Mouse (Mus musculus) MEL (cell line): ENCODE results near the gene Kcnh3. TPM values are rescaled to one million over a fixed set of nuclear protein-coding genes. Genes with fewer than 3 reads are reported as not detected.
A peak's percentile ranks its signal among the peaks of the same experiment; 100 is the strongest.

Source experiments
- DNase-seq: peaks from one replicate; pipeline ENCODE4 v3.0.0; 2011; ENCODE audit warnings: low read depth, low spot score
- H3K27ac ChIP-seq: 2 replicates; pipeline ENCODE4 v1.5.1; 2012; ENCODE audit warnings: low read depth, mild to moderate bottlenecking, control low read depth, low read length, moderate library complexity; ENCODE audit not compliant: control insufficient read depth
- H3K27me3 ChIP-seq, 2 experiments: fragments of 150-350 bp in 1 of 2; sonication (generic) in 1 of 2; 2 replicates each; pipeline ENCODE4 v1.6.1; 2012; ENCODE audit warnings: low read length in 2 of 2, mild to moderate bottlenecking in 2 of 2, improper control_type of control experiment in 1 of 2, moderate library complexity in 1 of 2; ENCODE audit not compliant: insufficient read depth in 2 of 2, control insufficient read depth in 1 of 2
- H3K36me3 ChIP-seq, 2 experiments: 2 replicates each; pipeline ENCODE4 v1.6.1; 2012 to 2014; ENCODE audit warnings: low read length in 2 of 2, improper control_type of control experiment in 1 of 2, inconsistent platforms in 1 of 2, mild to moderate bottlenecking in 1 of 2; ENCODE audit not compliant: insufficient read depth in 2 of 2, control insufficient read depth in 1 of 2
- H3K4me1 ChIP-seq, 2 experiments: fragments of 150-350 bp in 1 of 2; sonication (generic) in 1 of 2; 2 replicates each; pipeline ENCODE4 v1.6.1; 2012; ENCODE audit warnings: low read length in 2 of 2, improper control_type of control experiment in 1 of 2, mild to moderate bottlenecking in 1 of 2; ENCODE audit not compliant: insufficient read depth in 2 of 2, control insufficient read depth in 1 of 2
- H3K4me3 ChIP-seq, 2 experiments: fragments of 150-350 bp in 1 of 2; sonication (generic) in 1 of 2; 2 replicates each; pipeline ENCODE4 v1.5.1; 2012; ENCODE audit warnings: low read depth in 2 of 2, low read length in 2 of 2, mild to moderate bottlenecking in 2 of 2, moderate library complexity in 2 of 2, control low read depth in 1 of 2, improper control_type of control experiment in 1 of 2; ENCODE audit not compliant: control insufficient read depth in 1 of 2, insufficient read depth in 1 of 2
- H3K79me2 ChIP-seq: 2 replicates; pipeline ENCODE4 v1.6.1; 2012; ENCODE audit warnings: mild to moderate bottlenecking, low read length, moderate library complexity; ENCODE audit not compliant: control insufficient read depth, poor library complexity, insufficient read depth
- H3K9ac ChIP-seq: 2 replicates; pipeline ENCODE4 v1.6.1; 2012; ENCODE audit warnings: low read depth, mild to moderate bottlenecking, control low read depth, low read length, moderate library complexity; ENCODE audit not compliant: control insufficient read depth, poor library complexity, severe bottlenecking
- H3K9me3 ChIP-seq: fragments of 150-350 bp; sonication (generic); replicated peaks from 2 replicates; pipeline ENCODE4 v1.6.1; 2012; ENCODE audit warnings: mild to moderate bottlenecking, low read length, improper control_type of control experiment, moderate library complexity; ENCODE audit not compliant: insufficient read depth
- BHLHE40 ChIP-seq: IDR thresholded peaks from 2 replicates; pipeline ENCODE4 v1.6.1; 2012; ENCODE audit warnings: low read depth, mild to moderate bottlenecking, inconsistent platforms, low read length, improper control_type of control experiment, borderline replicate concordance
- CTCF ChIP-seq, 3 experiments: IDR thresholded peaks in 2 of 3; conservative IDR thresholded peaks in 1 of 3; 2 replicates each; pipeline ENCODE4 v1.5.1; 2011 to 2012; ENCODE audit warnings: low read length in 3 of 3, low read depth in 2 of 3, mild to moderate bottlenecking in 2 of 3, improper control_type of control experiment in 1 of 3, inconsistent platforms in 1 of 3, mixed read lengths in 1 of 3, moderate library complexity in 1 of 3; ENCODE audit not compliant: control insufficient read depth in 1 of 3, insufficient read depth in 1 of 3, poor library complexity in 1 of 3, severe bottlenecking in 1 of 3
- ELF1 ChIP-seq: IDR thresholded peaks from 2 replicates; pipeline ENCODE4 v1.6.1; 2014; ENCODE audit warnings: low read depth, mild to moderate bottlenecking, inconsistent platforms, low read length, improper control_type of control experiment, moderate library complexity
- EP300 ChIP-seq, 2 experiments: IDR thresholded peaks; 2 replicates each; pipeline ENCODE4 v1.6.1; 2011; ENCODE audit warnings: improper control_type of control experiment in 2 of 2, low read length in 2 of 2, low read depth in 1 of 2, mild to moderate bottlenecking in 1 of 2
- ETS1 ChIP-seq: IDR thresholded peaks from 2 replicates; pipeline ENCODE4 v1.6.1; 2012; ENCODE audit warnings: low read depth, mild to moderate bottlenecking, inconsistent platforms, low read length, improper control_type of control experiment, moderate library complexity
- GABPA ChIP-seq: IDR thresholded peaks from 2 replicates; pipeline ENCODE4 v1.6.1; 2012; ENCODE audit warnings: low read depth, mild to moderate bottlenecking, inconsistent platforms, low read length, improper control_type of control experiment, moderate library complexity
- GATA1 ChIP-seq: IDR thresholded peaks from 2 replicates; pipeline ENCODE4 v1.6.1; 2011; ENCODE audit warnings: low read depth, low read length, improper control_type of control experiment
- HCFC1 ChIP-seq: IDR thresholded peaks from 2 replicates; pipeline ENCODE4 v1.6.1; 2012; ENCODE audit warnings: low read depth, mild to moderate bottlenecking, inconsistent platforms, low read length, improper control_type of control experiment, moderate library complexity
- JUND ChIP-seq: IDR thresholded peaks from 2 replicates; pipeline ENCODE4 v1.6.1; 2011; ENCODE audit warnings: low read depth, mild to moderate bottlenecking, improper control_type of control experiment, low read length
- KAT2A ChIP-seq: conservative IDR thresholded peaks from 2 replicates; pipeline ENCODE4 v1.6.1; 2012; ENCODE audit warnings: low read depth, low read length, improper control_type of control experiment, inconsistent platforms
- MAFK ChIP-seq: IDR thresholded peaks from 2 replicates; pipeline ENCODE4 v1.6.1; 2011; ENCODE audit warnings: low read depth, mild to moderate bottlenecking, low read length, improper control_type of control experiment, borderline replicate concordance
- MAZ ChIP-seq: IDR thresholded peaks from 2 replicates; pipeline ENCODE4 v1.6.1; 2012; ENCODE audit warnings: low read depth, mild to moderate bottlenecking, inconsistent platforms, low read length, improper control_type of control experiment
- MEF2A ChIP-seq: IDR thresholded peaks from 2 replicates; pipeline ENCODE4 v1.6.1; 2014; ENCODE audit warnings: low read depth, mild to moderate bottlenecking, inconsistent platforms, low read length, improper control_type of control experiment; ENCODE audit not compliant: poor library complexity, insufficient replicate concordance, severe bottlenecking; ENCODE audit errors: extremely low read depth
- MXI1 ChIP-seq: IDR thresholded peaks from 2 replicates; pipeline ENCODE4 v1.6.1; 2011; ENCODE audit warnings: mild to moderate bottlenecking, low read depth, low read length, improper control_type of control experiment
- NRF1 ChIP-seq: IDR thresholded peaks from 2 replicates; pipeline ENCODE4 v1.6.1; 2014; ENCODE audit warnings: low read depth, mild to moderate bottlenecking, inconsistent platforms, low read length, improper control_type of control experiment, moderate library complexity; ENCODE audit not compliant: poor library complexity, insufficient read depth, severe bottlenecking
- POLR2A ChIP-seq, 2 experiments: IDR thresholded peaks; 2 replicates each; pipeline ENCODE4 v1.6.1; 2011 to 2012; ENCODE audit warnings: low read length in 2 of 2, mild to moderate bottlenecking in 2 of 2, control low read depth in 1 of 2, improper control_type of control experiment in 1 of 2, low read depth in 1 of 2, moderate library complexity in 1 of 2; ENCODE audit not compliant: control insufficient read depth in 1 of 2, insufficient read depth in 1 of 2, poor library complexity in 1 of 2
- RAD21 ChIP-seq: IDR thresholded peaks from 2 replicates; pipeline ENCODE4 v1.6.1; 2011; ENCODE audit warnings: mild to moderate bottlenecking, low read depth, low read length, improper control_type of control experiment
- SIN3A ChIP-seq: IDR thresholded peaks from 2 replicates; pipeline ENCODE4 v1.6.1; 2012; ENCODE audit warnings: low read length, improper control_type of control experiment, inconsistent platforms
- SMC3 ChIP-seq: IDR thresholded peaks from 2 replicates; pipeline ENCODE4 v1.6.1; 2011; ENCODE audit warnings: low read depth, low read length, improper control_type of control experiment
- TBP ChIP-seq: IDR thresholded peaks from 2 replicates; pipeline ENCODE4 v1.8.0; 2011; ENCODE audit warnings: low read depth, low read length, improper control_type of control experiment
- TCF12 ChIP-seq: IDR thresholded peaks from 2 replicates; pipeline ENCODE4 v1.6.1; 2014; ENCODE audit warnings: low read depth, mild to moderate bottlenecking, inconsistent platforms, low read length, improper control_type of control experiment, moderate library complexity
- UBTF ChIP-seq: IDR thresholded peaks from 2 replicates; pipeline ENCODE4 v1.6.1; 2012; ENCODE audit warnings: low read depth, mild to moderate bottlenecking, inconsistent platforms, low read length, improper control_type of control experiment, moderate library complexity, borderline replicate concordance; ENCODE audit not compliant: insufficient read depth
- ZC3H11A ChIP-seq: IDR thresholded peaks from 2 replicates; pipeline ENCODE4 v1.6.1; 2012; ENCODE audit warnings: low read depth, mild to moderate bottlenecking, inconsistent platforms, low read length, improper control_type of control experiment
- ZMIZ1 ChIP-seq: IDR thresholded peaks from 2 replicates; pipeline ENCODE4 v1.6.1; 2012; ENCODE audit warnings: low read depth, mild to moderate bottlenecking, inconsistent platforms, low read length, improper control_type of control experiment, moderate library complexity
- ZNF384 ChIP-seq: IDR thresholded peaks from 2 replicates; pipeline ENCODE4 v1.6.1; 2012; ENCODE audit warnings: low read depth, mild to moderate bottlenecking, inconsistent platforms, low read length, improper control_type of control experiment
- polyA plus RNA-seq, 2 experiments: library from polyadenylated mRNA; stranded (reverse) in 1 of 2; unstranded in 1 of 2; fragments of >175 nt in 1 of 2; fragments of >200 nt in 1 of 2; gene quantifications; 2 replicates each; pipeline versions ENCODE4 v1.2.1 to v1.2.4; 2012; ENCODE audit warnings: low replicate concordance in 2 of 2, low read depth in 1 of 2; ENCODE audit not compliant: insufficient read length in 2 of 2, insufficient read depth in 1 of 2, missing spikeins in 1 of 2
- total RNA-seq: library from RNA; depleted of rRNA; stranded (reverse); fragments of 300-350 nt; gene quantifications from 2 replicates; pipeline ENCODE4 v1.2.3, GENCODE M21; 2012

Kcnh3 gene
- total and polyA plus RNA-seq, 3 experiments, result 0.15 to 1.3 TPM; not detected in 1

GRCm38 (mm10) chr15:99283456-99283855, 58.8 kb downstream of the Kcnh3 start:
- H3K9ac ChIP-seq, result no peak overlapping the region
- H3K4me3 ChIP-seq, result no peak overlapping the region
- H3K27ac ChIP-seq, result no peak overlapping the region
- peaks cover 0 to 5% of the 10 kb centered on the region in 2 experiments; a peak in 1 of 4 replicates for H3K36me3 ChIP-seq
- TF ChIP-seq CTCF (IDR thresholded peaks at IDR 0.05 in 2 of 3, conservative IDR thresholded peaks at IDR 0.05 in 1 of 3; ENCODE audit: control insufficient read depth in 1 of 3, insufficient read depth in 1 of 3, low read depth in 2 of 3, low read length in 3 of 3, poor library complexity in 1 of 3, severe bottlenecking in 1 of 3) (peak; percentile 54 to 73 (median 64)), NRF1 (no peak), SMC3 (peak; percentile 43)
- TF ChIP-seq, all 39 proteins: peak for 2
- Histone ChIP-seq H3K27me3 (peaks cover 2 to 3% of the 10 kb centered on the region in 2 experiments; a peak in 2 of 4 replicates), H3K79me2 (no peaks in the 10 kb centered on the region), H3K9me3 (no peaks in the 10 kb centered on the region), H3K4me1 (peaks cover 2 to 14% of the 10 kb centered on the region in 2 experiments; a peak in 3 of 4 replicates)
- peak; percentile 58 for DNase-seq

- peak overlapping the region in 1 of 2 experiments; percentile 15; a peak in 1 of 4 replicates for H3K4me3 ChIP-seq
These were observed 60.0 kb downstream of the Kcnh3 start for GRCm38 (mm10) chr15:99284527-99285188.

GRCm38 (mm10) chr15:99285189-99285535, 60.5 kb downstream of the Kcnh3 start:
- H3K36me3 ChIP-seq, result peaks cover 0 to 5% of the 10 kb centered on the region in 2 experiments; a peak in 1 of 4 replicates
- no peak overlapping the region for H3K27ac ChIP-seq
- no peak overlapping the region for H3K4me3 ChIP-seq
- peaks cover 2 to 14% of the 10 kb centered on the region in 2 experiments; a peak in 3 of 4 replicates for H3K4me1 ChIP-seq
- peak; percentile 31 for DNase-seq
- peaks cover 2 to 3% of the 10 kb centered on the region in 2 experiments; a peak in 2 of 4 replicates for H3K27me3 ChIP-seq
- no peak overlapping the region for H3K9ac ChIP-seq
- no peaks in the 10 kb centered on the region for H3K9me3 ChIP-seq
- no peaks in the 10 kb centered on the region for H3K79me2 ChIP-seq
- TF ChIP-seq MAZ, result no peak
- TF ChIP-seq ELF1, result no peak
- TF ChIP-seq MXI1, result no peak
- TF ChIP-seq MAFK, result no peak
- no peak for TF ChIP-seq ZMIZ1
- no peak for TF ChIP-seq TCF12
- TF ChIP-seq HCFC1, result no peak
- TF ChIP-seq ZNF384, result no peak
- no peak for TF ChIP-seq GATA1
- TF ChIP-seq ZC3H11A, result no peak
- no peak for TF ChIP-seq JUND
- no peak for TF ChIP-seq POLR2A (IDR thresholded peaks at IDR 0.05; ENCODE audit: control insufficient read depth in 1 of 2, insufficient read depth in 1 of 2, low read depth in 1 of 2, low read length in 2 of 2, poor library complexity in 1 of 2)
- TF ChIP-seq RAD21, result no peak
- no peak for TF ChIP-seq MEF2A
- TF ChIP-seq NRF1, result no peak
- TF ChIP-seq ETS1, result no peak
- TF ChIP-seq SIN3A, result no peak

More at GRCm38 (mm10) chr15:99284527-99285188, 60.0 kb downstream of the Kcnh3 start:
- TF ChIP-seq ZMIZ1 (no peak), GABPA (no peak), SIN3A (peak; percentile 45; the same call in 1 of the 2 replicates), UBTF (no peak), RAD21 (no peak), KAT2A (no peak), EP300 (IDR thresholded peaks at IDR 0.05; ENCODE audit: low read depth in 1 of 2, low read length in 2 of 2) (peak in 1 of 2 experiments; percentile 21; a peak in 1 of 4 replicates), NRF1 (no peak), TBP (peak; percentile 52; the same call in 1 of the 2 replicates), BHLHE40 (no peak), ZNF384 (peak; percentile 44; the same call in 1 of the 2 replicates), MAZ (peak; percentile 79), MXI1 (peak; percentile 41; the same call in 1 of the 2 replicates)
- Histone ChIP-seq H3K27ac (no peak overlapping the region), H3K4me1 (peaks cover 2 to 14% of the 10 kb centered on the region in 2 experiments; a peak in 3 of 4 replicates), H3K9ac (no peak overlapping the region), H3K27me3 (peaks cover 2 to 3% of the 10 kb centered on the region in 2 experiments; a peak in 2 of 4 replicates), H3K36me3 (peaks cover 0 to 5% of the 10 kb centered on the region in 2 experiments; a peak in 1 of 4 replicates), H3K9me3 (no peaks in the 10 kb centered on the region), H3K79me2 (no peaks in the 10 kb centered on the region)
- DNase-seq, result peak; percentile 76
